Mouse (Mus musculus) heart, postnatal 14 days (tissue): Measurements from ENCODE around the gene Mt2. TPM values are rescaled to one million over a fixed set of nuclear protein-coding genes. Genes with fewer than 3 reads are reported as not detected.

Experiments
- DNase-seq, 2 experiments: peaks; one replicate each; pipeline ENCODE4 v3.0.0; 2021 to 2022
- intact Hi-C: fragments of 180-260 bp; cut with DNase I; formaldehyde crosslinking; loops from one replicate; pipeline ENCODE4 v1.15.1; 2025
- total RNA-seq, 2 experiments: library from RNA; stranded (reverse); gene quantifications; 2 replicates each; pipeline ENCODE4 v1.2.3; 2021

The Mt2 gene
- total RNA-seq, 2 experiments from 2014 or later: 71.0 to 71.3 TPM

DNA sequence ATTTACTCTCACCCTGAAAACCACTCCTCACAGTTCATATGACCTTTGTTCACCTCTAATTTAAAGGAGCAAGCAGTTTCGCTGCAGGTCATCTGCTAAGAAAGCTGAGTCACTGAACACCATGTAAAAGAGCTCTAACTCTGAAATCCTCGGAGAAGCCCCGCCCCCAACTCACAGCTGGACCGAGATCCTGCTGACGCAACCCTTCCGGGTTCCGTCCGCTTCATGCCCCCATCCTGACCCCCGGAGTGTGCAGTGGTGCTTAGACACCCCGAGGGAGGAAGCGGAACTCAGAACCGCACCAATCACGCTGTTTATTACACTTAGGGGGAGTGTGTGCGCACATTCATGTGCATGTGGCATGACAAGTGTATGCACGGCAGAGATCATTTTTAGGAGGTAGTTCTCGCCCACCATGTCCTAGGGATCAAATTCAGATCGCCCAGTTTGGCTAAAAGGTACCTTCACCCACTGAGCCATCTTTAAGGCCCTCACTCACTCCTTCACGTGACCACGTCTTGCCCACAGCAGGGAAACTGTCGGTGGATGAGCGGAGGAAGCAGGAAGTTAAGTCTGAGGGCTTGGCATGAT, 18.7 kb downstream of the Mt2 start:
- intact Hi-C loops: no loop called here
- DNase-seq: peak; percentile 77 to 80

GRCm38 (mm10) chr8:94192926-94193325, 20.5 kb downstream of the Mt2 start:
- DNase-seq: no peak
- intact Hi-C loops: no loop called here

- intact Hi-C loops: loop anchor here (5.0 kb wide), 1 partner anchor 92 kb away; no protein-coding TSS in a partner anchor
- DNase-seq: no peak
Observed at GRCm38 (mm10) chr8:94194591-94195223, 22.2 kb downstream of the Mt2 start.

DNA sequence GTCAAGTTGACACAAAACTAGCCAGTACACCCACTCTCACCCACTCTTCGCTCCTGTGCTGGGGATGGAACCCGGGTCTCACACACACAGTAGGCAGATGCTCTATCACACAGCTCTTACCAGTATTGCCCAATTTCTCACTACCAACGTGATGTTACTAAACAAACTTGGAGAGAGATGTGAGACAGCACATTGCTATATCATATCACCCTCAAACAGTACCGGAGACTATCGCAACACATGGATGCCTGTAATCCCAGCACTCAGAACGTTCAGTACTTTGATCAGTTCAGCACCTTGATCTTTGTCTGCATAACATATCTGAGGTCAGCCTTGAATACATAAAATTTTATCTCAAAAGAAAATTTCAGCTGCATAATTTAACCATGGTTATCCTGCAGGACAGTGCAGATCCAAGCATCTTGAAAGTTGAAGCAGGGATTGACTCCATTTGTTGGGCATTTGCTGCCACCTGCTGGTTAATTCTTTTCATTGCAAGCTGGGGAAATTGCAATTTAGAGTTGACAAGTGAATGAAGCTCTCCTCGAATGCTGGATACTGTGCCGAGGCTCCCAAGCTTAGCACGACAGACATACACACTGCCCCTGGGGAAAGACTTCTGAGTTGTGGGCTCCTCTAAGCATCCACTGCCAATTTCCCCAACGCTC, 26.9 kb downstream of the Mt2 start:
- peak; percentile 63 to 72 for DNase-seq
- intact Hi-C loops: loop anchor here (1.0 to 5.0 kb wide), 2 partner anchors 32 to 97 kb away; no protein-coding TSS in a partner anchor

GRCm38 (mm10) chr8:94204043-94204442, 31.6 kb downstream of the Mt2 start:
- intact Hi-C loops: no loop called here
- DNase-seq: no peak

GRCm38 (mm10) chr8:94205736-94206135, 33.3 kb downstream of the Mt2 start:
- peak; percentile 74 to 88 for DNase-seq
- intact Hi-C loops: no loop called here

GRCm38 (mm10) chr8:94206256-94206655, 33.8 kb downstream of the Mt2 start:
- intact Hi-C loops: no loop called here
- DNase-seq: no peak

DNA sequence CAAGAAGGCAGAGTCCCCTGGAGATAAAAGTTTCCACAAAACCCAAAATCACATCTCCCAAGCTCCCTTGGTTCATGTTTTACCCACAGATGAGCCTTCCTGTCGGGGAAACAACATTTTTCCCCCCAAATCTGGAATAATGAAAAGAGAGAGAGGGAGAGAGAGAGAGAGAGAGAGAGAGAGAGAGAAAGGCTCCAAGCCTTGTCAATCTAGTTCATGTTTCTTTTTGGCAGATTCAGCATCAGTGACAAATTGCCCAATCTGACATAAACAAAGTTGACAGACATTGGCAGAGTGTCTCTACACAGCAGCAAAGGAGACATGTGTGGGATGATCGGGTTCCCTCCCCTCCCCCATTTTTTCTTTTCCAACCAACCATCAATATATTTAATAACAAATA, 35.0 kb downstream of the Mt2 start:
- intact Hi-C loops: no loop called here

GRCm38 (mm10) chr8:94209639-94210038, 37.2 kb downstream of the Mt2 start:
- intact Hi-C loops: no loop called here
- no peak for DNase-seq

More for the DNA sequence above, 35.0 kb downstream of the Mt2 start:
- no peak for DNase-seq

GRCm38 (mm10) chr8:94210225-94210624, 37.8 kb downstream of the Mt2 start:
- DNase-seq: no peak
- intact Hi-C loops: no loop called here

DNA sequence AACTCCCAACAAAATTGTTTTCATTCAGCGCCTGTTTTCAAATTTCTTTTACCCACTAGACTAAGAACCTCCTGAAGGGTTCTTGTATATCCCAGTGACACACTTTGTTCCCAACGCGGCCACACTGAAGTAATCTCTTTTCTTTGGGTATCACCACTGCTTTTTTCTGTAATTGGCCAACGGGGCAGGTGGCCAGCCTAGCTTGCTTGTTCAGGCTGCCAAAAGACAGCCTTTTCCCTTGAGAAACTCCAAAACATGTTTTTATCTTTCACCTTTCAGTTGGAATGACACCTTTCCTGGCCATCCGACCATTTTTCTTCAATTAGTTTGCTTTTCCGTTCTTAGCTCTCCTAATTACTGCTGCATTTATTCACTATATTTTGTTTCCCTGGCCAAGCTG, 41.4 kb downstream of the Mt2 start:
- intact Hi-C loops: no loop called here

DNA sequence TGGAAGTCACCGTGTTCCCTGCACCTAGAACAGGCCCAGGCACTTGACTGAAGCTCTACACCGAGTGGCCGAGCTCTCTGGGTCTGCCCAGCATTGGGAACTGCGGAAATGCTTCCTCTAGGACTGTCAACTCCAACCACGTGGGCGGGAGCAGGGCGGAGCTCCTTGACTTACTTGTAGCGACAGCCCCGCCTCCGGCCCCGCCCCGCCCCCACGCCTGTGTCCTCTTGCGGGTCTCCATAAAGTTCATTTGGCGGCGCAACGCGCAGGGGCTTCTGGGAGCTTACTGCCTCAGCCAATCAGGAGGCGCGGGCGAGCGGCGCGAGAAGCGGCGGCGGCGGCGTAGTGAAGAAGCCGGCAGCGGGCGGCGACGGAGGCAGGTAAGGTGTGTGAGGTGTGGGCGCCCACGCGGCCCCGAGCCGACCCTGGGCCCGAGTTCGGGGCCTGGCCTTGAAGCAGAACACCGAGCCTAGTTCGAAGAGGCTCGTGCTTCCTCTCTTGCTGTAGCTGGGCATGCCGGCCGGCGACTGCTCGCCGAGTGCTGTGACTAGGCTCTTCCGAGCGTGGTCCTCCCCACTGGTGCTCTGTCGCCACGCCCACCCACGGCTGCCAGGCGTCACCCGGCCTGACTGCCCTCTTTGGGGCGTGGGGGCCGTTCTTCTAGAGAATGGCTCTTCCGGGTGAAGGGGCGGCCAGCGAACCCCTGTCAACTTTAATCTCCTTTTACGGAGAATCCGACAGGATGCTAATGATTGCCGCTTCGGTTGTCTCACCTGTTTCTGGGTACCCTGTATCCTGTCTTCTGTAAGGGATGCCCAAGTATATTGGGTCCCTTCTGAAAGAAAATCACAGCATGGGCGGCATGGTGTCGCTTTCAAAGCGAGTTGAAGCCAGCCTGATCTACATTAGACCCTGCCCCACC, 42.0 kb downstream of the Mt2 start, which contains the start of gene Nup93:
Gene Nup93, plus strand, starts transcription at position 313 of the 922 bp plus-strand sequence.
- peak; percentile 97 for DNase-seq
- intact Hi-C loops: no loop called here

More for the DNA sequence above, 41.4 kb downstream of the Mt2 start:
- peak in 1 of 2 experiments; percentile 29 for DNase-seq

Other genes with a start within 250 kb of the Mt2 start
- gene Amfr, start 159.8 kb upstream of the Mt2 start, total RNA-seq: 100 to 1,000 TPM; 108 to 112 TPM
- 10 to 100 TPM; 29.2 to 30.3 TPM for gene Nudt21, start 135.6 kb upstream of the Mt2 start, total RNA-seq
- gene Ogfod1, start 135.5 kb upstream of the Mt2 start, total RNA-seq: 10 to 100 TPM; 23.0 to 23.9 TPM
- 1 to 10 TPM; 5.3 to 7.9 TPM for gene Bbs2, start 73.7 kb upstream of the Mt2 start, total RNA-seq
- not detected for gene Mt4, start 35.5 kb upstream of the Mt2 start, total RNA-seq
- 1 to 10 TPM; 4.9 to 5.5 TPM for gene Mt3, start 20.1 kb upstream of the Mt2 start, total RNA-seq
- 100 to 1,000 TPM; 388 to 401 TPM for gene Mt1, start 6.4 kb downstream of the Mt2 start, total RNA-seq
- gene Nup93, start 41.9 kb downstream of the Mt2 start, total RNA-seq: 10 to 100 TPM; 17.3 to 20.2 TPM
- under 1 TPM; 0.22 to 0.88 TPM for gene Slc12a3, start 156.5 kb downstream of the Mt2 start, total RNA-seq
- 100 to 1,000 TPM; 168 to 178 TPM for gene Herpud1, start 213.8 kb downstream of the Mt2 start, total RNA-seq